Mouse (Mus musculus) spleen, postnatal 4 days (tissue): Measurements from ENCODE around the gene Macrod2.

Experiments
- DNase-seq, 2 experiments: peaks; one replicate each; pipeline ENCODE4 v3.0.0; 2022; ENCODE audit warnings: low spot score in 2 of 2

Gene Macrod2

DNA sequence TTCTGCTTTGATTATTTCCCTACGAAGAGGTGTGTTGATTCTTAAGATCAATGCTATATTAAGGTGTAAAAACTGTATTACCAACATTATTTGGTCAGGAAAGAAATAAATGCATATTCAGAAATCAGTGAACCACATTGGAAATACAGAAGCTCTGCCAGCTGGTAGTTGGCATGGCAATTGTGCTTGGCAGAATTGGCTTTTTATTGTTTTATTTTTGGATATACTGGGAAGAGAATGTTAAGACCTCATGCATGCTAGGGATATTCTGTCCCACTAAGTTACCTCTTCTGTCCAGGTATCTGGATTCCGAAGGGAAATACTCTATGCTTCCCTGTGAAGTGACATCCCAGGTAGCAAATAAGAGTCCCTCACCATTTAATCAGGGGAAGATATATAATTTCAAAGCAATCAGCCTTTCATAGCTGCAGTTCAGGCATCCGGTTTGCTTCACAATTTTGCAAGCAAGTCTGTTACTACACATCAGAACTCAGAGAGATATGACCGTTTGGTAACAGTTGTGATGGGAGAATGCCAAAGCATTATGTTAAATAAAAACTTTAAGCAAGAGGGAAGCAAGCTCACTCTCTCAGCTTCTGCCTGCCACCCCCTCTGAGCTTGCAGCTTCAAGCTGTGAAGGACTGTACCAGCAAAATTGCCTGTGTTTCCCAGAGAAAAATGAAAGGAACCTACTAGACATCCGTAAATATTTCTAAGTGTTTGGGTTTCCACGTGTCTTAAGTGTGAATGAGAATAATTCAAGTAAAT lies 1449.5 kb downstream of the Macrod2 start:
- no peak for DNase-seq

DNA sequence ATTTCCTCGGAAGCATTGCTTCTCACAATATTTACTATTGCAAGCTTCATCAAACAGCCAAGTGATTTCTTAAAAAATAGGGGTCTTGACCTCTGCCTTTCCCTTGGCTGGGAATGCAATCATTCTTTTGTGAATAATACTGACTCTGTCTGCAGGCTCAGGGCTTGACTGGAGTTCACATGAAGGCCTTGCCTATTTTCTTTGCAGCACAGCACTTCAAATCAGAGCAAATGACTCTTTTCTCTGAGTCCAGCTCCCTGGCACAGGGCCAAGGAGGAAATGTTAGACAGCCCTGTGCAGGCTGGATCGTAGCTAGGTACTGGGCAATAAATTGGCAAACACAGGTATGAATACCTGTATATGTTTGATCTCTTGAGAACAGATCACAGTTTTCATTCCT lies 1464.1 kb downstream of the Macrod2 start:
- no peak for DNase-seq

GRCm38 (mm10) chr2:141861679-141862268 lies 1466.7 kb downstream of the Macrod2 start:
- no peak for DNase-seq

- no peak for DNase-seq
These were observed 1467.6 kb downstream of the Macrod2 start for GRCm38 (mm10) chr2:141862531-141863265.

DNA sequence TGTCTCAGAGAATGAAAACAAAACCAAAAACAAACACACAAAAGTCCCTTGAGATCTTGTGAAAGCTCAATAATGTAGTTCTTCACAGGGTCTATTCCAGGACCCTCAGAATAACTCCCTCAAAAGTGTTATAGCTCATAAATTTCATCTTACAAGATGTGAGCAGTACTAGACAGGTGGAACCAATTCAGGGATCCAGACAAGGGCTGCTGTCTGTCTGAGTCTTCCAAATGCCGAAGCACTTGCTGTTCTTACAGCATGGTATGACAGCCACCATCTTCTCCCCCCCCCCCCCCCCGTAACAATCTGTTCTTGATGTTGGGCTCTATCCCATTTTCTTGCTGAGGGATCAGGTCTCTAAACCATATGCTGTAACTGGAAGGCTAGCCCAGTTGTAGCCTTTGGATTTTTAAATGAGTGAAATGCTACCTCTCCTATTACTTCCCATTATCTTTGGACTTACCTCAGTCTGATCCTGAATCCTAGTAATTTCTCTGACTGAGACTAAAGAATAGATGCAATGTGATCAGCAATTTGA lies 1468.6 kb downstream of the Macrod2 start:
- DNase-seq: no peak

GRCm38 (mm10) chr2:141870930-141871329 lies 1475.8 kb downstream of the Macrod2 start:
- DNase-seq: no peak

GRCm38 (mm10) chr2:141876155-141876851 lies 1481.2 kb downstream of the Macrod2 start:
- no peak for DNase-seq

DNA sequence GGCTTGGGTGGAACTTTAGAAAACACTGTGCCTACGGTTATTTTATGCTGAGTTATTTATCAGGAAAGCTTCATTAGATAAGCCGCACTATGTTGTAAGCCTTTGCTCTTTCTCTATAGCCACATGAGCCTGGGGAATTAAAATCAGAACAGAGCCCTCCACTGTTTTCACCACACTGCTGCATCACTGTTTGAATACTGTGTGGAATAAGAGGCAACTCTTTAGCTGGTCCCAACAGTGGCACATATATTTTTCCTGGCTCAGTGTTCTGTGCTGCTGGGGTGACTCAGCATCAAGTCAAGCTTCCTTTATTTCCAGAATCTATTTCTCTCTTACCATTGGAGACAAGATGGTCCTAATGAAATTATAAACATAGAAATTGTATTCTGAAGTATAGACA lies 1481.8 kb downstream of the Macrod2 start:
- no peak for DNase-seq

GRCm38 (mm10) chr2:141878473-141878872 lies 1483.4 kb downstream of the Macrod2 start:
- no peak for DNase-seq

GRCm38 (mm10) chr2:141879711-141880110 lies 1484.6 kb downstream of the Macrod2 start:
- DNase-seq: no peak

- no peak for DNase-seq
These were observed 1491.8 kb downstream of the Macrod2 start for GRCm38 (mm10) chr2:141886694-141887474.

GRCm38 (mm10) chr2:141889497-141889896 lies 1494.4 kb downstream of the Macrod2 start:
- DNase-seq: no peak

DNA sequence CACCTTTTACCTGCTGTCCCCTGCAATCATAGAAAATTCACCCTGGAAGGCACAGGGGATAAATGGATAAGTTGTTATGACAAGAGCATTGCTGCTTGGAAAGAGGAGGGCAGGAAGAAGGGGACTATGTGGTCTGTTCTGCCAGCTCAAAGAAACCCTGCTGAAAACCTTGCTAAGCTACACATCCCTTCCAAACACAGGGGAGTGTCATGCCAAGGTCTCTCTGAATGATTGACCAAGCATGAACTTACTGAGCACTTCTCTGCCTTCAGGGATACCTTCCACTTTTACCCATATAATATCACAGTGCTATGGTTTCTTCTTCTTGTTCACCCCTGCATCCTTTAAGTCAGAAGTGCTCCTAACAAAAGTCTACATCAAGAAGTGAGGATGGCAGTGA lies 1502.8 kb downstream of the Macrod2 start:
- no peak for DNase-seq

- no peak for DNase-seq
These were observed 1516.8 kb downstream of the Macrod2 start for GRCm38 (mm10) chr2:141911831-141912447.

GRCm38 (mm10) chr2:141913486-141913885 lies 1518.4 kb downstream of the Macrod2 start:
- DNase-seq: no peak

GRCm38 (mm10) chr2:141913894-141914293 lies 1518.8 kb downstream of the Macrod2 start:
- DNase-seq: no peak

DNA sequence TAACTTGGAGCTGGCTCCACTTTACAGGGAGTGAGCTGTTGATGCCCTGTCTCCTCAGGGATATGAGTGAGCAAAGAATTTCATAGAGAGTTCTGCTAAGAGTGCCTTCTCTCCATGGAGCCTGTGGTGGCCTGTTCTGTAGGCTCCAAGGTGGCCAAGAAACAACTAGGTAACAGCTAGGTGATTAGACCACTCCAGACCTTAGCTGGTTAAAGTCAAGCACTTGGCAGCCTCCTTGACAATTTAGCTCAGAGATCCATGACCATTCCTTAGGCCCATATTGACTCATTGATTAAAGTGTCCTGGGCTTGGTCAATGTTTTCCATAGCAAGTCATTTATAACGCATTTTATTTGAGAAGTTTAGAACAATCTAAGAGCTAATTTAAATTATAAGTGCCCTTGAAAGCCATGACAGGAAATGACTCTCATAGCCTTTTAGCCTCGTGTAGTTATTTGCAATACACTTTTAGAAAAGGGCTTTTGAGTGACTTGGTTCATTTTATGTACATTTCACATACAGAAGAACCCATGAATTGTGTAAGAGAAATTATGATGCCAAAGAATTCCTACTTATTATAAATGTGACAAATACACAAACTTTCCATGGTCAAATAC lies 1525.4 kb downstream of the Macrod2 start:
- DNase-seq: no peak

- DNase-seq: no peak
These were observed 1540.0 kb downstream of the Macrod2 start for GRCm38 (mm10) chr2:141935130-141935529.

- no peak for DNase-seq
These were observed 1559.7 kb downstream of the Macrod2 start for GRCm38 (mm10) chr2:141954795-141955194.

- DNase-seq: no peak
These were observed 1560.1 kb downstream of the Macrod2 start for GRCm38 (mm10) chr2:141955197-141955596.
